Mouse (Mus musculus) G1E (cell line): ENCODE data around the gene Crtac1. TPM values are rescaled to one million over a fixed set of nuclear protein-coding genes. Genes with fewer than 3 reads are reported as not detected.

ENCODE experiments used
- ATAC-seq: 2 replicates; pipeline ENCODE4 v1.8.0; 2016; ENCODE audit warnings: mild to moderate bottlenecking; ENCODE audit not compliant: insufficient number of reproducible peaks, poor library complexity, low FRiP score, severe bottlenecking; ENCODE audit errors: extremely low read depth
- DNase-seq: peaks from one replicate; pipeline ENCODE4 v3.0.0; 2012; ENCODE audit warnings: low spot score
- H3K27me3 ChIP-seq: 2 replicates; pipeline ENCODE4 v1.6.1; 2012; ENCODE audit warnings: mild to moderate bottlenecking, low read length, inconsistent platforms; ENCODE audit not compliant: insufficient read depth
- H3K36me3 ChIP-seq: replicated peaks from 2 replicates; pipeline ENCODE3; 2012; ENCODE audit warnings: mild to moderate bottlenecking, inconsistent platforms
- H3K4me1 ChIP-seq: 2 replicates; pipeline ENCODE4 v1.6.1; 2012; ENCODE audit warnings: low read depth, low read length, inconsistent platforms, mixed read lengths; ENCODE audit not compliant: insufficient read depth
- H3K4me3 ChIP-seq: 2 replicates; pipeline ENCODE4 v1.5.1; 2012; ENCODE audit warnings: low read depth, mild to moderate bottlenecking, inconsistent platforms, low read length, moderate library complexity, mixed read lengths
- H3K9me3 ChIP-seq: replicated peaks from 2 replicates; pipeline ENCODE4 v1.6.1; 2012; ENCODE audit warnings: inconsistent platforms
- CTCF ChIP-seq: IDR thresholded peaks from 2 replicates; pipeline ENCODE4 v1.5.1; 2012; ENCODE audit warnings: low read depth, low read length, inconsistent platforms, mixed read lengths
- GATA1 ChIP-seq: IDR thresholded peaks from 2 replicates; pipeline ENCODE4 v1.6.1; 2012; ENCODE audit warnings: borderline replicate concordance, low read length, inconsistent platforms, mixed read lengths
- GATA2 ChIP-seq: IDR thresholded peaks from 2 replicates; pipeline ENCODE4 v1.6.1; 2012; ENCODE audit warnings: low read depth, low read length, inconsistent platforms, borderline replicate concordance
- POLR2AphosphoS5 ChIP-seq: IDR thresholded peaks from 2 replicates; pipeline ENCODE4 v1.6.1; 2012; ENCODE audit warnings: low read depth, low read length, inconsistent platforms; ENCODE audit not compliant: insufficient replicate concordance
- TAL1 ChIP-seq: conservative IDR thresholded peaks from 2 replicates; pipeline ENCODE4 v1.6.1; 2012; ENCODE audit warnings: low read depth, low read length, inconsistent platforms, mixed read lengths
- polyA plus RNA-seq: library from polyadenylated mRNA; stranded (reverse); fragments of >175 nt; gene quantifications from 2 replicates; pipeline ENCODE4 v1.2.3, GENCODE M21; 2012
- total RNA-seq, 2 experiments: library from RNA; stranded (forward) in 1 of 2; stranded (reverse) in 1 of 2; fragments of 200-1000 nt in 1 of 2; fragments of >200 nt in 1 of 2; fragmentation: Nextera tagmentation in 1 of 2; gene quantifications; 2 replicates each; pipeline ENCODE4 v1.2.3; 2014 to 2017

The Crtac1 gene
- total and polyA plus RNA-seq, 3 experiments: not detected

GRCm38 (mm10) chr19:42315070-42315679 is 116.4 kb downstream of the Crtac1 start:
- DNase-seq (no peak), ATAC-seq (no peak)
- H3K4me1 ChIP-seq: no peaks in the 10 kb centered on the region
- H3K4me3 ChIP-seq: no peak overlapping the region
- H3K36me3 ChIP-seq: no peaks in the 10 kb centered on the region
- no peak for TF ChIP-seq CTCF
- TF ChIP-seq TAL1: no peak
- TF ChIP-seq GATA1: no peak
- TF ChIP-seq GATA2: no peak
- no peak for TF ChIP-seq POLR2AphosphoS5
- peaks cover 9% of the 10 kb centered on the region; the same call in 1 of the 2 replicates for H3K27me3 ChIP-seq
- no peaks in the 10 kb centered on the region for H3K9me3 ChIP-seq

- Histone ChIP-seq H3K36me3 (no peaks in the 10 kb centered on the region), H3K4me3 (no peak overlapping the region), H3K27me3 (peaks cover 18% of the 10 kb centered on the region), H3K9me3 (no peaks in the 10 kb centered on the region), H3K4me1 (no peaks in the 10 kb centered on the region)
- no peak for TF ChIP-seq CTCF
- TF ChIP-seq GATA1: no peak
- TF ChIP-seq TAL1: no peak
- TF ChIP-seq GATA2: no peak
- TF ChIP-seq POLR2AphosphoS5: no peak
- ATAC-seq (no peak), DNase-seq (no peak)
These were observed 119.4 kb downstream of the Crtac1 start for GRCm38 (mm10) chr19:42312191-42312590.

- Histone ChIP-seq H3K4me3 (no peak overlapping the region), H3K27me3 (peaks cover 18% of the 10 kb centered on the region), H3K36me3 (no peaks in the 10 kb centered on the region), H3K9me3 (no peaks in the 10 kb centered on the region), H3K4me1 (no peaks in the 10 kb centered on the region)
- no peak for ATAC-seq
- TF ChIP-seq GATA1 (no peak), GATA2 (no peak), TAL1 (no peak), POLR2AphosphoS5 (no peak), CTCF (no peak)
- DNase-seq: no peak
These were observed 120.3 kb downstream of the Crtac1 start for GRCm38 (mm10) chr19:42311332-42311731.

GRCm38 (mm10) chr19:42308931-42309330 is 122.7 kb downstream of the Crtac1 start:
- ATAC-seq (no peak), DNase-seq (no peak)
- Histone ChIP-seq H3K4me3 (no peak overlapping the region), H3K27me3 (peaks cover 18% of the 10 kb centered on the region), H3K36me3 (no peaks in the 10 kb centered on the region), H3K4me1 (no peaks in the 10 kb centered on the region), H3K9me3 (no peaks in the 10 kb centered on the region)
- TF ChIP-seq GATA1 (no peak), TAL1 (no peak), CTCF (no peak), POLR2AphosphoS5 (no peak), GATA2 (no peak)

GRCm38 (mm10) chr19:42307019-42307418 is 124.6 kb downstream of the Crtac1 start:
- DNase-seq: no peak
- no peak for TF ChIP-seq GATA2
- no peak for TF ChIP-seq TAL1
- no peak for TF ChIP-seq POLR2AphosphoS5
- no peak for TF ChIP-seq CTCF
- TF ChIP-seq GATA1: no peak

GRCm38 (mm10) chr19:42306202-42306601 is 125.4 kb downstream of the Crtac1 start:
- no peaks in the 10 kb centered on the region for H3K4me1 ChIP-seq
- DNase-seq (no peak), ATAC-seq (no peak)
- H3K9me3 ChIP-seq: no peaks in the 10 kb centered on the region
- TF ChIP-seq GATA2 (no peak), GATA1 (no peak), CTCF (no peak), TAL1 (no peak), POLR2AphosphoS5 (no peak)
- peaks cover 10% of the 10 kb centered on the region for H3K27me3 ChIP-seq
- H3K4me3 ChIP-seq: no peak overlapping the region
- H3K36me3 ChIP-seq: no peaks in the 10 kb centered on the region

More at GRCm38 (mm10) chr19:42307019-42307418, 124.6 kb downstream of the Crtac1 start:
- H3K4me1 ChIP-seq: no peaks in the 10 kb centered on the region
- peaks cover 18% of the 10 kb centered on the region for H3K27me3 ChIP-seq
- H3K9me3 ChIP-seq: no peaks in the 10 kb centered on the region
- H3K4me3 ChIP-seq: no peak overlapping the region
- no peaks in the 10 kb centered on the region for H3K36me3 ChIP-seq
- no peak for ATAC-seq

- Histone ChIP-seq H3K4me3 (no peak overlapping the region), H3K36me3 (no peaks in the 10 kb centered on the region), H3K9me3 (no peaks in the 10 kb centered on the region), H3K4me1 (no peaks in the 10 kb centered on the region), H3K27me3 (peaks cover 11% of the 10 kb centered on the region)
- ATAC-seq (no peak), DNase-seq (no peak)
- no peak for TF ChIP-seq TAL1
- no peak for TF ChIP-seq GATA2
- TF ChIP-seq GATA1: no peak
- no peak for TF ChIP-seq POLR2AphosphoS5
- TF ChIP-seq CTCF: no peak
These were observed 125.8 kb downstream of the Crtac1 start for GRCm38 (mm10) chr19:42305746-42306145.
